Mouse (Mus musculus): ENCODE measurements at regions not wholly inside any gene's neighbourhood (a gene's known extent, or its start where the extent isn't known, plus 50 kb on each side); places are given as distances from the start of the nearest gene placed in this dataset.
A peak's percentile ranks its signal among the peaks of the same experiment; 100 is the strongest.

GRCm38 (mm10) chrX:77432846-77433810, 77.7 kb upstream of the Tbl1x start:
- peak; percentile 80 to 91 for DNase-seq
- intact Hi-C loops (cut with DNase I) = no loop called here

GRCm38 (mm10) chrX:77433811-77434192, 77.0 kb upstream of the Tbl1x start:
- intact Hi-C loops (cut with DNase I) = loop anchor here (2.0 kb wide), 1 partner anchor 75 kb away; no protein-coding TSS in a partner anchor
- DNase-seq = no peak

GRCm38 (mm10) chrX:77443852-77444492, 66.8 kb upstream of the Tbl1x start:
- DNase-seq = no peak

GRCm38 (mm10) chrX:77446755-77447154, 64.1 kb upstream of the Tbl1x start:
- intact Hi-C loops (cut with DNase I) = no loop called here
- no peak for DNase-seq

More at GRCm38 (mm10) chrX:77443852-77444492, 66.8 kb upstream of the Tbl1x start:
- intact Hi-C loops (cut with DNase I) = no loop called here

- intact Hi-C loops (cut with DNase I) = no loop called here
- DNase-seq = no peak
Observed at GRCm38 (mm10) chrX:77451977-77452675, 58.7 kb upstream of the Tbl1x start.

All from gastrocnemius, postnatal 36 days (tissue).